Mouse (Mus musculus) liver, embryonic 14.5 days (tissue): ENCODE data around the gene Oas1g.

Experiments
- CTCF ChIP-seq: IDR thresholded peaks from 2 replicates; pipeline ENCODE4 v1.5.1; 2016; ENCODE audit warnings: antibody characterized with exemption, low read depth, control low read depth
- EP300 ChIP-seq: IDR thresholded peaks from 2 replicates; pipeline ENCODE4 v1.6.1; 2016; ENCODE audit warnings: antibody characterized with exemption, low read depth

- TF ChIP-seq CTCF = peak; percentile 81
- TF ChIP-seq EP300 = no peak
These were observed 50.5 kb downstream of the Oas1g start for GRCm38 (mm10) chr5:120836731-120837585.
